Mouse (Mus musculus): ENCODE results near the gene Smim27. TPM values are rescaled to one million over a fixed set of nuclear protein-coding genes. Genes with fewer than 3 reads are reported as not detected.

The Smim27 gene
- 7.0 and 7.9 TPM in 2 replicates for polyA plus RNA-seq (2012; rRNA removed)

GRCm38 (mm10) chr4:40269430-40270032 is at the start of gene Smim27, which contains the start of gene Topors:
TSS of gene Smim27 (plus strand) at chr4:40269579.
TSS of gene Topors (minus strand) at chr4:40269850.

GRCm38 (mm10) chr4:40239409-40240271 is 29.7 kb upstream of the Smim27 start, which contains the start of gene Ddx58:
TSS of gene Ddx58 (minus strand) at chr4:40239828.

GRCm38 (mm10) chr4:40279276-40279900 is 10.0 kb downstream of the Smim27 start, which contains the start of gene Ndufb6:
TSS of gene Ndufb6 (minus strand) at chr4:40279421.

Other genes with a start within 250 kb of the Smim27 start
- 49.1 and 54.7 TPM in 2 replicates for gene Aco1, start 126.5 kb upstream of the Smim27 start, polyA plus RNA-seq (2012; rRNA removed)
- gene Ddx58, start 29.8 kb upstream of the Smim27 start, polyA plus RNA-seq (2012; rRNA removed), result 3.8 and 6.1 TPM in 2 replicates
- 14.6 and 17.4 TPM in 2 replicates for gene Topors, start 271 bp downstream of the Smim27 start, polyA plus RNA-seq (2012; rRNA removed)
- 137 and 138 TPM in 2 replicates for gene Ndufb6, start 9.8 kb downstream of the Smim27 start, polyA plus RNA-seq (2012; rRNA removed)
- gene Tmem215, start 202.6 kb downstream of the Smim27 start, polyA plus RNA-seq (2012; rRNA removed), result 0.20 and 0.40 TPM in 2 replicates

All from central nervous system, embryonic 14 days (tissue).